Mouse (Mus musculus) B cell, adult 2 months (primary cell): ENCODE data around the gene Nelfa.
"Not testable (repeated sequence)": the region's sequence is repeated elsewhere in the genome, so short reads cannot be mapped to it uniquely, and the experiment has no call there.

Experiments used
- DNase-seq, 2 experiments: peaks; one replicate each; pipeline ENCODE4 v3.0.0; 2022

The Nelfa gene

DNA sequence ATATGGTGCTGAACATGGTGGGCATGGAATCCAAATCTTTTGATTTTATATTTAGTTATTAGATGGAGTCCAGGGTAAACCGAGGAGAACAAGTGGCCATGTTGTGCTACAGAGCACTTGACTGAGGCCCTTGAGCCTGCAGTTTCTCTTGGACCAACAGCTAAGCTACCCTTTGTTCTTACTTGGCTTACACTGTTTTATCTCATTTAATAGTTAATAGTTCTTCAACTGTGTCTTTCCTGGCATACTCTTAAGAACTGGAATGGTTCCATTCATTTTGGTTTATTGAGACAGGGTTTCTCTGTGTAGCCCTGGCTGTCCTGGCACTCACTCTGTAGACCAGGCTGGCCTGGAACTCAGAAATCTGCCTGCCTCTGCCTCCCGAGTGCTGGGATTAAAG, 19.6 kb downstream of the Nelfa start:
- not testable (repeated sequence) for DNase-seq

DNA sequence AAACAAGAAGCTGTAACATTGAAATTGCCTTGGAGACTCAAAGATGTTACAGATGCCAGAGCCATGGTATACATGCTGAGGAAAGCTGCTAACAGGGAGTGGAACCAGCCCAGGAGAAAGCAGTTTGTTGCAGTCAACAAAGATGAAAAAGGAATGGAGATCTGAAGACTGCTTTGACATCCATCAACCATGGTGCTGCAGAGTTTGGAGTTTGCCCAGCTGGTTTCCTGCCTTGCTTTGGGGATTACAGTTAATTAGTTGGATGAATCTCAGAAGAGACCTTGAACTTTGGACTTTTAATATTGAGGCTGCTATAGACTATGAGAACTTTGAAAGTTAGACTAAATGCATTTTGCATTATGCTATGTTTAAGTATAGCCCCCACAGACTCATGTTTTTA, 21.2 kb downstream of the Nelfa start:
- not testable (repeated sequence) for DNase-seq

DNA sequence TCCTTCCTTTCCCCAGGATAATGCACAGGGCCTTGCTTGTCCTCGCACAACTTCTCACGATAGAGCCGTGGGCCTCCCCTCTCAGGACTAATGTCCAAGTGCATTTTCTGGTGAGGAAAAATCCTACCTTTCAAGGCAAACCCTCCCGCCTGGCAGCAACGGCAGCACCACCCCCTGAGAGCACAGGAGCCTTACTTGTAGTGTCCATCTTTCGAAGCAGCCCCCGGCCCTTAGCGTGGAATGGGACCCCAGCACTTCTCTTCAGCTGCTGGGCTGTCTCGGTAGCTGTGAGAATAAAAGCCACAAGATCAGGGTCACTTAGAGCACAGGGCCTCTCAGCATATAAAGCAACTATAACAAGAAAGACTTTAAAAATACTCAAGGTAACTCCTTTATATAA, 33.0 kb downstream of the Nelfa start:
- no peak for DNase-seq

DNA sequence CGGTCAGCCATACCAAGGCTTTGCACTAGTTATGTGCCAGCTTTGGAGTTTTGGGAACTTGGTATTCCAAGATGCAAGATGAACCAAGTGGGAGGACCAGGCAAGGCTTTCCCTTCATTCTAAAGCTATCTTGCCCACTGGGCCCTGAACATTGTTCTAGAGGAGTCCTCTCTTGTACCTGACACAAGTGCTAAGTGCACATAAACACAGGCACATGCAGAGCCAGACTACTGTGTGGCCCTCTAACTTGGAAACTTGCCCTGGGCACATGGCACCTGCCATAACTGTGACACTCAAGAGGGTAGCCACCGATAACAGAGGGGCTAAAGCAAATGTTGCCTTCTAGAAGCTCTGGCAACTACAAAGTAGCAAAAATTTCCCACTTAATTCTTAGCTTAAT, 33.5 kb downstream of the Nelfa start:
- no peak for DNase-seq

DNA sequence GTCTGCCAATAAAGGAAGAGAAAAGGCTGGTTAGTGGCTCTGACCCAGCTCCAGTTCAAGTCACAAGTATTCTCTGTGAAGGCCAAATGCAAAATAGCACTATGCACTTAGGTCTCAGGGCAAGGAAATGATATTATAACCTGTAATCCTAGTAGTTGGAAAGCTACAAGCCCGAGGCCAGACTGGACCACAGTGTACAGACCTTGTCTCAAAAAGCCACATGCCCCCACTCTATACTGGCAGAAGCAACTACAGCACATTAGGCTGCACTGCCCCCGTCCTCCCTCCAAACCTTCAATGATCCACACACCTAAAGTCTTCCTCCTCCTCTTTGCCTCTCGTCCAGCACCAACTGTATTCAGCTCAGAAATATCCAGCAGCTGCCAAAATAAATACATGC, 34.9 kb downstream of the Nelfa start:
- no peak for DNase-seq

DNA sequence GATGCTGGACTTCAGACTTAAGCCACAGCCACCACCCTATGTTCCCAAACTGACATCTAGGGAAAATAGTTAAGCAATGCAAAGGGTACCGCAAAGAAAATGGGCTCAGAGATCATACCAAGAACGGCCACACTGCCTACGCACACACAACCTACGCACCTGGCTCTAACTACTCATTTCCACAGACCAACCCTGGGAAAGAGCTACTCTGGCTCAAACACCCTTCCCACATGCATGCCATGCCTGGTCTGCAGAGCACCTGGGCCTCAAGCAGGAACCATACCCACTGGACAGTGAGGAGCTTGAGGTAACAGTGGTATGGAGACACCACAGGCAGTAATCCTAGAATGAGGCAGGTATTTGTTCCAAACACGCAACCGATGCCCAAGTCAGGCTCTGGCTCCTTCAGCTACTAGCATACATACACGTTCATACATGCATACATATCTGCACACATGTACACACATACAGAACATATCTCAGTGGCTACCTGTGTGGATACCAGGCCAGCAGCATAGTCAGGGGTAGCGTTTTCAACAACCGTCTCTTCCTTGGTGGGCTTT, 35.4 kb downstream of the Nelfa start:
- no peak for DNase-seq

DNA sequence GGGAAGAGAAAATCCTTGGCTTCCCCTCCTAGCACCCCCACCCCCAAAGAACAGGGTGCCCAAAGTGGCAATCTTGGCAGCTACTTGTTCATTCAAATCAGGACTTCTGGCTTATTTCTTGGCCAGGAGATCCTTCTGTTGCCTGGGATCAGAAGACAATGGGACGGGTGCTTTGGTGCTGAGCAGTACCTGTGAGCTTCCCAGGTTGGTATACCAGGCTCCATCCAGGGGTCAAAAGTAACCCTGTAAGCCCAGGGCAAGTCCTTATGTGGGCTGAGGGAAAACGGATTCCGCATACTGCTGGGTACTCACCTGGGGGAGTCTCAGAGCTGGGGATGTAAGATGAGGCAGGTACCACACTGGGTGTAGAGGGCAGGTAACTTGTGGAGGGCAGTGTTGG, 36.1 kb downstream of the Nelfa start:
- no peak for DNase-seq

DNA sequence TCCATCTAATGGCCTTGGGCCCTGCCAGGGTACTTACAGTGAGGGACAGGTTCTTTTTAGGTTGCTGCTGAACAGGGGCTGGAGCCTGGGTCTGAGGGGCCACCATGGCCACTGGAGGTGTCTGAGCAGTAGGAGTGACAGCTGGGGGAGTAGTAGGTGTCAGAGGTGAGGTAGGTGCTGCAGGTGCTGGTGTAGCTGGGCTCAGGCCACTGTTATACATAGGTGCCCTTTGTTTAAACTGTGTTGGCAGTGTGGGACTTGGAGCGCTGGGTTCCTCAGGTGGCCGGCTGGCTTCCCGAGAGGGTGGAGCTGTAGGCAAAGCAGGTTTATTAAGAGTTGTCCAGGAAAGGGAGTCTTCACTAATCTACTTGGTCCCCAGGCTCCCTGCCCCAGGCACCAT, 37.0 kb downstream of the Nelfa start:
- no peak for DNase-seq

DNA sequence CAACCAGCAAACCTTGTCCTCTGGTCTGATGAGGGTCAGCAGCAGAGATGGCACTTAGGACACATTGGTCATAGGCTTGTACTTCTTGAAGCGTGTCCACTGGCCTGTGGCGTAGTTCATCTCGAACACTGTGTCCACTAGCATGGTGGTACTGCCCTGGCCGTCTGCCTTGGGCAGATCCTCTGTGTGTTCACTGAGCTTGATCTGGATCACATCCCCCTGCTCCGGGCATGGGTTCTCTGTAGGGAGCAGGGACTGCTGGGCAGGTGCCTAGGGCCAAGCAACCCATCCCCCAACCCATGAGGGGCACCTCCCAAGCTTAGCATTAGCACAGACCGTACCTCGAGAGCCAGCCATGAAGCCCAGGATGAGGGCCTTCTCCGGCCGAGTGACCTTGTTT, 37.5 kb downstream of the Nelfa start:
- DNase-seq, result no peak

DNA sequence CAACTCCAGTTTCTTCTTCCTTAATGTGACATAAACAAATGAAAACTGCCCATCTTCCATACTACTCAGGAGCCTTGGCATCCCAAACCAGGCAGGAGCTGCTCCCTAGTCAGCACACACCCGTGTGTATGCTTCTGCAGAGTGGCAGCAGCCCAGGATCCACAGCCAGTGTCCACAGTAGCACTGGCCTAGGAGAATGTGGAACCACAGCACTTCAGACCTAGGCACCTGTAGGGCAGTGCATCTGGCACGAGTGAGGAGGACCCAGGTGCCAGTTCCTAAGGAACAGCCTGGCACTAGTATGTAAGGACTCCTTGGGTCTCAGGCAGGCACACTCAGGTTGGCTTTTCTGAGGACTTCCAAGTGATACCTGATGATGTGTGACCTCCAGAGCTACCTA, 39.1 kb downstream of the Nelfa start:
- DNase-seq, result no peak

DNA sequence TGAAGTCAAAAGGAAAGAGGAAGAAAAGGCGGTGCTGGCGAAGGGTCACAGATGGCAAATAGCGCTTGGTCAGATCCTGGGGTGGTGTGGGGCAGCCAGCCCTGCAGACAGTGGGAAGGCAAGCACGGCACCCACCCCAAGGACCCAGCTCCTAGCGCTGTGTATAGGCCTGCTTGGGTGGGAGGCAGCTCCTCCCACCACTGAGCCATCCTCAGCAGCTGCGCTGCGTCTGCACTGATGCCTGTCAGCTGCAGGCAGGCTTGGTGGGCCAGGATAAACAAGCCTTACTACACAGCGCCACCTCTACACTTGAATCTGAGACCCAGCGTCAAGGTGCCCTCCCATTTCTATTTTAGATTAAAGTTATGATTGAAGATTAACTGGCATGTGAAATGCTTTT, 41.1 kb downstream of the Nelfa start:
- no peak for DNase-seq

DNA sequence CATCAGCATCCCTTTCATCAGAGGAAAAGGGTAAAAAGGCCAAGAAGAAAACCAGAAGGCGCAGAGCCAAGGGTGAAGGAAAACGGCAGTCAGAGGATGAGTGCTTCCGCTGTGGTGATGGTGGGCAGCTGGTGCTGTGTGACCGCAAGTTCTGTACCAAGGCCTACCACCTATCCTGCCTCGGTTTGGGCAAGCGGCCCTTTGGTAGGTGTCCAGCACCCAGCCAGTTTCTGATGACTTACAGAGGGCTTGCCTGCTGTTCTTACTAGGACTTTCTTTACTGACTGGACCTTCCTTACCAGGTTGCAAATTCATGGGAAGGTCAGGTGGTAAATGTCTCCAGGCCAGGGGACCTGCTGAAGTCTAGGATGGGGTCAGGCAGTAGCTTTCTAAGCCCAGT, 42.8 kb downstream of the Nelfa start:
- no peak for DNase-seq

DNA sequence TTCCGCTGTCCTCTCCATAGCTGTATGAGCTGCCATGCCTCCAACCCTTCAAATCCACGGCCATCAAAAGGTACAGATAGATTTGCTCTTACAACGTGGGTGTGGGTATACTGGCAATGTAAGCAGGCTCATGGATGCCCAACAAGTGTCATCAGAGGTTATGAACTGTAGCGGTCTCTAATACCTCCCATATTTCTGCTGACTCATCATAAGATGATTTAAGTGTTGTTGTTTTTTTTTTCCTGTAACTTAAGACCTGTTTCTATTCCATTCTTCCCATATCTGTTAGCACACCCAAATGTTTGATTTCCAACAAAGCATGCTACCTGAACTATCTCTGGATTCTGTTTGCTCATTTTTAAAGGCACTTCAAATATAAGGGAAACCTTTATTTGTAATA, 55.1 kb downstream of the Nelfa start:
- DNase-seq, result no peak

DNA sequence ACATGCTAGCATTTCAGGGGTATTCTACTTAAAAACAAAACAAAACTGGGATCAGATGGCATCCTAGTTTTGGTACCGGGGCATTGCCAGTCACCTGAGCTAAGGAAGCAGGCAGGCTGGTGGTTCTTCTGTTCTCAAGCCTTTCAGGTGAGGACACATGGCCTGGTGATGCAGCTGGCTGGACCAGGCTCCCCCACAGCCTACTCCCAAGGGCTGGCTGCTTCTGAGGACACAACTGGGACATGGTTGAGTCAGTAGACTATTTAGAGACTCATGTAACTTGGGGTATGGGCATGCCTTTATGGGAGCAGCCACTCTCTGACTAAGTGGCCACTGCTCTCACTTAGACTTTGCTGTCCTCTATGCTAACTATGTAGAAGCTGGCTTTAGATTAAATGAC, 60.7 kb downstream of the Nelfa start:
- DNase-seq, result no peak

DNA sequence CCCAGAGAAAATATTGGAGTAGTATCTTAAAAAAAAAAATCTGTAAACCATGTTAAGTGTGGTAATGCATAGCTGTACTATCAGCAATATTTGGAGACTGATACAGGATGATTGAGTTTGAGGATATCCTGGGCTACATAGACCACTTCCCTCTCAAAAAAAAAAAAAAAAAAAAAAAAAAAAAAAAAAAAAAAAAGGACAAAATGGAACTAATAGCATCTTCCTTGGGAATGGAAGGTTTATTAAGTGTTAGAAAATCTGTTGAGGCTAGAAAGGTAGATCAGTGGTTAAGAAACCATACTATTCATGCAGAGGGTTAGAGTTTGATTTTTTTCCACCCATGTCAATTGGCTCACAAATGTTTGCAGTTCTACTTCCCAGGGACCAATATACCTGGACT, 78.5 kb downstream of the Nelfa start:
- no peak for DNase-seq

DNA sequence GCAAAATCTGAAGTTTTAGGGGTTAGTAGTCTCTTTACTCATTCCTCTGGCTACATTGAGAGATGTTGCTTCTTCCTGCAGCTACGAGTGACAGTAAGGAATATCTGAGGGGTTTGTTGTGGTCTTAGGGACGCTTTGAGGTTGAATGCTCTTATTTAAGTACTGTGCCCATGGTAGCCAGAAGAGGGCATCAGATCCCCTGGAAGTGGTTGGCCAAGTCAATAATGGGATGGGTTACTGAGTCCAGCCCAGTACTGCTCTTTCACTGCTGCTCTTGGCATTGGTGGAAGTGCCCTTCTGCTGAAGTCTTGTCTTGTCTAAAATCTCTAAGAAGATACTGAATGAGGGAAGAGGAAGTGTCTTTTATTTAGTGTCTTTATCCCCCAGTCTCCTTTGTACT, 82.2 kb downstream of the Nelfa start:
- DNase-seq, result peak; percentile 7 to 14

DNA sequence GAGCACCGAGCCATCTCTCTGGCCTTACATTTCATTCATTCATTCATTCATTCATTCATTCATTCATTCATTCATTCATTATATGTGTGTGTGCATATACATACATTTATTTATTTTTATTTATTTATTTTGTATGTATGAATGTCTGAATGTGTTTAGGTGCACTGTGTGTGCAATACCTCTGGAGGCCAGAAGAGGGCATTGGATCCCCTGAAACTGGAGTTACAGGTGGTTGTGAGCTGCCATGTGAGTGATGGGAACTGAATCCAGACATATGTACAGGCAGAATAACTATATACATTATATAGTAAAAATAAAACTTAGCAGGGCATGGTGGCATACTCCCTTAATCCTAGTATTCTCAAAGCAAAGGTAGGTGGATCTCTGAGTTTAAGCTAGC, 83.1 kb downstream of the Nelfa start:
- peak; percentile 33 to 39 for DNase-seq

DNA sequence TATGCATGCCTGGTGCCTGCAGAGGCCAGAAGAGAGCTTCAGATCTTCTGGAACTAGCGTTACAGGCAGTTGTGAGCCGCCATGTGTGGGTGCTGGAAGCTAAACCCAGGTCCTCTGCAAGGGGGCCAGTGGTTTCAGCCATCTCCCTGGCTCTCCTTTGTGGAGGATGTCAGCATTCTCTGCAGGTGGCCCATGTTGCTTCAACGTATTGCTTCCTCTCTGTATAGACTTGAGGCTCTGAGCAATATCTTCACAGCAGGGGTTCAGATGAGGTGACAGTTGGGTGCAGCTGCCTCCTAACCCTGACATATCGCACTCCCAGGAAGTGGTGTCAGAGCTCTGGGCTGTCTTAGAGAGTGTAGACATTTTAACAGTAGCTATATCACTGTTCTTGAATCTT, 84.7 kb downstream of the Nelfa start:
- no peak for DNase-seq
